Mouse (Mus musculus) heart, embryonic 11.5 days (tissue): ENCODE measurements around the gene Cd200. TPM values are rescaled to one million over a fixed set of nuclear protein-coding genes. Genes with fewer than 3 reads are reported as not detected.
A peak's percentile ranks its signal among the peaks of the same experiment; 100 is the strongest.
"Not testable (repeated sequence)": the region's sequence is repeated elsewhere in the genome, so short reads cannot be mapped to it uniquely, and the experiment has no call there.

Experiments
- ATAC-seq: fragments of 200-750 bp; cut with Nextera tagmentation; replicated peaks from 2 replicates; pipeline ENCODE4 v1.8.0; 2017; ENCODE audit warnings: moderate library complexity; ENCODE audit not compliant: insufficient number of reproducible peaks, low FRiP score, low TSS enrichment
- H3K27ac ChIP-seq: fragments of 300-500 bp; sonication (generic); 2 replicates; pipeline ENCODE4 v1.5.1; 2014; ENCODE audit warnings: mild to moderate bottlenecking, low read depth, low read length
- H3K27me3 ChIP-seq: fragments of 300-500 bp; sonication (generic); 2 replicates; pipeline ENCODE4 v1.6.1; 2014; ENCODE audit warnings: mild to moderate bottlenecking, low read length, mixed read lengths; ENCODE audit not compliant: control insufficient read depth, insufficient read depth
- H3K36me3 ChIP-seq: fragments of 300-500 bp; sonication (generic); 2 replicates; pipeline ENCODE4 v1.6.1; 2014; ENCODE audit warnings: mild to moderate bottlenecking, low read length, moderate library complexity, mixed read lengths; ENCODE audit not compliant: control insufficient read depth, insufficient read depth
- H3K4me1 ChIP-seq: fragments of 300-500 bp; sonication (generic); 2 replicates; pipeline ENCODE4 v1.6.1; 2014; ENCODE audit warnings: low read length; ENCODE audit not compliant: control insufficient read depth, insufficient read depth
- H3K4me2 ChIP-seq: fragments of 300-500 bp; sonication (generic); 2 replicates; pipeline ENCODE4 v1.6.1; 2014; ENCODE audit warnings: mild to moderate bottlenecking, moderate library complexity
- H3K4me3 ChIP-seq: fragments of 300-500 bp; sonication (generic); 2 replicates; pipeline ENCODE4 v1.5.1; 2014; ENCODE audit warnings: low read depth, low read length
- H3K9ac ChIP-seq: fragments of 300-500 bp; sonication (generic); 2 replicates; pipeline ENCODE4 v1.6.1; 2014; ENCODE audit warnings: mild to moderate bottlenecking, low read depth, low read length, moderate library complexity
- H3K9me3 ChIP-seq: fragments of 300-500 bp; sonication (generic); replicated peaks from 2 replicates; pipeline ENCODE4 v1.6.1; 2016; ENCODE audit warnings: low read length; ENCODE audit not compliant: control insufficient read depth
- WGBS: fragments of 180-500 bp; shearing (Covaris S2); extraction: QIAGEN DNeasy Blood & Tissue Kit; methylation state at CpG from one replicate; pipeline ENCODE4 v1.1.7; 2014; ENCODE audit not compliant: insufficient replicate concordance; 5-methylcytosine and 5-hydroxymethylcytosine counted together
- polyA plus RNA-seq: library from polyadenylated mRNA; unstranded; fragments of >200 nt; fragmentation: Nextera tagmentation; extraction: Ambion mirVana; gene quantifications from 2 replicates; pipeline ENCODE4 v1.2.1, GENCODE M21; 2014

Gene Cd200
- polyA plus RNA-seq, 1 experiment from 2014 or later: 9.9 TPM

DNA sequence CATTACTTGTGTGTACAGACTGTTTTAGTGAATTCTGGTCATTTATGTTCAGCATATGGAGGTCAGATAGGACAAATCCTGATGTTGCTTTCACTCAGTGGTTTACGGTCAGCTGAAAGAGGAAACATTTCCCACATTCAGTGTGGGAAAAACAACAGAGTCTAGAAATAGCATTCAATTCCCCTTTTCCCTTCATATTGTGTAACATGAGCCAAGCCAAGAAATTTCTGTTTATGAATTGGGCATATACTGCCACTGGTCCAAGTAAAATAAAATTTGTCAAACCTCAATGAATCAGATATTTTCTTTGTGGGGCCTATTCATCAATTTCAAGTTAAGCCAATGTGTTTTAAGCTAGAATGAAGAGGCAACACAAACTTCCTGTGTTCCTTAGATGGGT, 37.8 kb downstream of the Cd200 start:
- no peak overlapping the region for H3K9ac ChIP-seq
- H3K36me3 ChIP-seq: no peaks in the 10 kb centered on the region
- no peaks in the 10 kb centered on the region for H3K4me1 ChIP-seq
- no peaks in the 10 kb centered on the region for H3K9me3 ChIP-seq
- H3K27me3 ChIP-seq: no peaks in the 10 kb centered on the region
- H3K27ac ChIP-seq: no peak overlapping the region
- WGBS: 76% methylated on average over 1 of the region's 1 CpGs
- ATAC-seq: no peak
- no peak overlapping the region for H3K4me3 ChIP-seq
- H3K4me2 ChIP-seq: no peak overlapping the region

DNA sequence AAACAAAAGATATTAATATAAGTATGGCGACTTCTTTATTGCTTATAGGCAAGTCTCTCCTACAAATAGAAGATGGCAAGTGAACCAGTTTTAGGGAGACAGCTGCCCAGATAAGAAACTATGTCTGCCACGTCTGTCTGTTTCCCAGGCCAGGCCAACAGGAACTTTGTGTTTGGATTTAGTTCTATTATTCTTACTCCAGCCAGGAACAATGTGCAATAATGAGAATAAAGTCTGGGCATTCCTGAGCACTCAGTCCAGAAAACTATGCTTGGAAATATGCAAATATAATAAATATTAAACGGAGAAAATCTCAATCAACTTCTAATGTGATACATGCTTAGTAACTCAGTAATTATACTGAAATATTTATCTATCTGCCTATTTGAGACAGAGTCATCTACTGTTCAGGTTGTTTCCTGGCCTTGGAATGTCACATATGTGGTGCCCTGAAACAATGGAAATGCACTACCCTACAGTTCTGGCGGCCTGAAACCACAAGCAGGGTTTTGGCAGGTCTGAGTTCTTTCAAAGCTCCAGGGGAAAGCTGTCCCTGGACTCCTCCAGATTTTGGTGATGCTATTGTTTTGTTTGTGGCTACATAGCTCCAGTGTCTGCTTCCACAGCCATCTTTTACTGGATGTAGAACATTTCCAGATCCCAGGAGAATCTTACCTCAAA, 39.4 kb downstream of the Cd200 start:
- Histone ChIP-seq H3K27ac (no peak overlapping the region), H3K9me3 (no peaks in the 10 kb centered on the region), H3K36me3 (no peaks in the 10 kb centered on the region), H3K4me3 (no peak overlapping the region), H3K4me2 (no peak overlapping the region), H3K9ac (no peak overlapping the region), H3K27me3 (no peaks in the 10 kb centered on the region), H3K4me1 (no peaks in the 10 kb centered on the region)
- ATAC-seq: no peak
- WGBS: 56% methylated on average over 4 of the region's 4 CpGs

DNA sequence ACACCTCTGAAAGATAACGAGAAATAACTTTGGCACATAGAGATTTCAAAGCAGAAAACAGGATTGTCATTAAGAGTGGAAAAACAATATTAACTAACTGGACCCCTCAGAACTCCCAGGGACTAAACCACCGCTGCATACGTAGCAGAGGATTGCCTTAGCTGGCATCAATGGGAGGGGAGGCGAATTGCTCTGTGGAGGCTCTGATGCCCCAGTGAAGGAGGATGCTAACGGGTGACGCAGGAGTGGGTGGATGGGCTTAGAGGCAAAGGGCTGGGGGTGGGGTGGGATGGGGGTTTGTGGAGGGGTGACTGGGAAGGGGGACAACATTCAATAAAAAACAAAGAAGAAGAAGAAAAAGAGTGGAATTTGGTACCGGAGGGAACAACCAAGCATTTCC, 42.7 kb downstream of the Cd200 start:
- Histone ChIP-seq H3K36me3 (no peaks in the 10 kb centered on the region), H3K4me1 (no peaks in the 10 kb centered on the region), H3K9me3 (no peaks in the 10 kb centered on the region), H3K9ac (no peak overlapping the region), H3K27me3 (no peaks in the 10 kb centered on the region), H3K4me3 (no peak overlapping the region), H3K4me2 (no peak overlapping the region), H3K27ac (peak overlapping the region; percentile 41; the same call in 1 of the 2 replicates)
- WGBS: 59% methylated on average over 7 of the region's 7 CpGs
- ATAC-seq: no peak

DNA sequence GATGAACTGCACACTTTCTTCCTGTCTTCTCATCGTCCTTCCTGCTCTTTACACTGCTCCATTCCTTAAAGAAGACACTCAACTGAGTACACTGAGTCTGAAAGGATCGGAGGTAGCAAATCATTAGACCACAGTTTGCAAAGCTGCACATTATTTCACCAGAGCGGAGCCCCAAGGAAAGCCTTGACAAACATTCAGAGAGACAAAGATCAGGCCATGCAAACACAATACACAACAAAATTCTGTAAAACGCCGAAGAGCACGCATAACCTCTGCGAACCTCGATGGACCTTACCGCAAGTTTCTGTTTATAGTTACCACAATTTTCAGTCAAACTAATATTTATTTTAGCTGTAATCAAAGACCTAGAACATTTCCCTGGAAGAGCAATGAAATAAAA, 43.5 kb downstream of the Cd200 start:
- no peak for ATAC-seq
- Histone ChIP-seq H3K4me2 (no peak overlapping the region), H3K4me1 (no peaks in the 10 kb centered on the region), H3K36me3 (no peaks in the 10 kb centered on the region), H3K9ac (no peak overlapping the region), H3K4me3 (no peak overlapping the region), H3K9me3 (no peaks in the 10 kb centered on the region), H3K27ac (no peak overlapping the region; the same call in 1 of the 2 replicates), H3K27me3 (no peaks in the 10 kb centered on the region)
- WGBS: 85% methylated on average over 9 of the region's 9 CpGs

DNA sequence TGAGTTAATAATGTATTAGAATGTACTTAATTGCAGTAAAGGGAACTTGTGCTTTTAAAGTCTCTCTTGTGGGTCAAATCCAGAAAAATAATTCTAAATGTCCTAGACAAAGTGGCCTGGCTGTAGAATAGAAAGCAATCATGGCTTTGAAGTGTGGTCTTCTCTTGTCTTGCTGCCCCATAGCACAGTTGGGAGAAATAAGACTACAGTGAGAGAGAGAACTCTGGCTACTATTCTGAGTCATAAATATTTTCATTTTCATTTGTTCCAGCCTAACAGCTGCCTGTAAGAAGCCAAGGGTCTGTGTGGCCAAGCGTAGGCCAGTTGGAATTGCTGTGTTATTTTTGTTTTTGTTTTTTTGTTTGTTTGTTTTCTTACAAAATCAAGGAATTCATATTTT, 44.2 kb downstream of the Cd200 start:
- H3K27me3 ChIP-seq: no peaks in the 10 kb centered on the region
- no peak overlapping the region for H3K4me2 ChIP-seq
- H3K36me3 ChIP-seq: no peaks in the 10 kb centered on the region
- WGBS: 84% methylated on average over 1 of the region's 1 CpGs
- no peak overlapping the region for H3K27ac ChIP-seq
- no peak overlapping the region for H3K9ac ChIP-seq
- no peaks in the 10 kb centered on the region for H3K4me1 ChIP-seq
- ATAC-seq: no peak
- H3K4me3 ChIP-seq: no peak overlapping the region
- H3K9me3 ChIP-seq: no peaks in the 10 kb centered on the region

DNA sequence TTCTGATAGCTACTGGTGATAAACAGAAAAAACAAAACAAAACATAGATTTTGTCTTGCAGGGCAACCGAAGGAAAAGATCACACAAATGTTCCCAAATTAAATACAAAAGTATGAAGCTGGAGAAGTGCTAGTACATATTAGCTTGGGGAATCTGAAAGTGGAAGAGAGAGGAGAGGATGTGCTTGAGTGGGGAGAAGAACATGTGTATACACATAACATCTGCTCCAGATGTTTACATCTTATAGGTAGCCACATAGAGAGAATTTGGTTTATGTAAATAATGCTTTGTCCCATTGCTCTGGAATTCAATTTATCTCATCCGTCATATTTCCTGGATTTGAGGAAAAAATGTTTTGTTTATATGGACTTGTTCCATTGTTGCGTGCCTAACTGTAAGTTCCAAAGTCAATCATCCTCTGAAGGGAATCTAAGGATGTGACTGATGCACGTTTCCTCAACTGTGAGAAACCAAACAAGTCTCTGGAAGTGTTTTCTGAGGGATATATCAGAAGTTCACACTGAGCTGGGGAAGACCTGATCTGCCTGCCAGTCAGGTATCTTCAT, 45.3 kb downstream of the Cd200 start:
- Histone ChIP-seq H3K9ac (no peak overlapping the region), H3K4me2 (no peak overlapping the region), H3K4me1 (no peaks in the 10 kb centered on the region), H3K27me3 (no peaks in the 10 kb centered on the region), H3K9me3 (no peaks in the 10 kb centered on the region), H3K36me3 (no peaks in the 10 kb centered on the region), H3K4me3 (no peak overlapping the region), H3K27ac (no peak overlapping the region)
- ATAC-seq: no peak
- 64% methylated on average over 4 of the region's 4 CpGs for WGBS

DNA sequence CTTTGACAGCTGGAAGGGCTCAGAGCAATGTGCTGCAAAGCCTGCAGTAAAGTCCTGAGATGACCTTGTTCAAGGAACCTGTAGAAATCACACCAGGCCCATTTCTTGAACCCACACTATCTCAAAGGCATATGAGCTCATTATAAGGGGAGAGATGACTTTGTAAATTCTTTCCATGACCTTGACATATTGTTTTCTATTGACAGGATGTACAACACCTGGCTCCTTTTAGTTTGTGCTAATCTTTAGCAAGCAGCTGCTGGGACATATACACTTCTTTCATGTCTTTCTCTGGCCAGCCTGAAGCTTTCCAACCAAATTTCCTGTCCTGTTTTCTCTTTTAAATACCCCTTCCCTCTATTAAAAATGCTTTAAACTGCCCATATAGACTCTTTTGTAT, 47.4 kb downstream of the Cd200 start:
- H3K27me3 ChIP-seq: no peaks in the 10 kb centered on the region
- no peak overlapping the region for H3K4me3 ChIP-seq
- no peaks in the 10 kb centered on the region for H3K36me3 ChIP-seq
- no peak for ATAC-seq
- H3K9ac ChIP-seq: no peak overlapping the region
- no peak overlapping the region for H3K27ac ChIP-seq
- no peaks in the 10 kb centered on the region for H3K9me3 ChIP-seq
- no peak overlapping the region for H3K4me2 ChIP-seq
- H3K4me1 ChIP-seq: no peaks in the 10 kb centered on the region

DNA sequence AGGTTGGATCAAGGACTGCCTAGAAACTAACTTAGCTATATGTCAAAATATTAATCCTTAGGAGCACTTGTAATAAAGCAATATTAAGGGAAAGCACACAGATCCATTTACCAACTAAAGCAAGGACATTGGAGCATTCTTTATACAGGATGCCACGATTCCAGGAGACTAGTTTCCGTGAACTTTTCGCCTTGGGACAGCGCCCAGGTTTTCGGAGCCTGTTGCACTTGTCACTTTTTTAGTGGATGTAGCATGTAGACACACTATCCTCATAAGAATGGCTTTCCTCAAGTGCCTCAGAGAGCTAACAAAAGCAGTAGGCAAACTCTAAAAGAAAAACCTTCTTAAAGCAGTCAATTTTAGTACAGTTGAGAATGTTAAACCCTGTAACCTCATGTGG, 50.4 kb downstream of the Cd200 start:
- not testable (repeated sequence) for ATAC-seq, H3K9ac ChIP-seq, H3K36me3 ChIP-seq, H3K4me3 ChIP-seq, H3K27me3 ChIP-seq, H3K9me3 ChIP-seq, H3K4me2 ChIP-seq, H3K4me1 ChIP-seq, H3K27ac ChIP-seq
- 90% methylated on average over 5 of the region's 5 CpGs for WGBS

DNA sequence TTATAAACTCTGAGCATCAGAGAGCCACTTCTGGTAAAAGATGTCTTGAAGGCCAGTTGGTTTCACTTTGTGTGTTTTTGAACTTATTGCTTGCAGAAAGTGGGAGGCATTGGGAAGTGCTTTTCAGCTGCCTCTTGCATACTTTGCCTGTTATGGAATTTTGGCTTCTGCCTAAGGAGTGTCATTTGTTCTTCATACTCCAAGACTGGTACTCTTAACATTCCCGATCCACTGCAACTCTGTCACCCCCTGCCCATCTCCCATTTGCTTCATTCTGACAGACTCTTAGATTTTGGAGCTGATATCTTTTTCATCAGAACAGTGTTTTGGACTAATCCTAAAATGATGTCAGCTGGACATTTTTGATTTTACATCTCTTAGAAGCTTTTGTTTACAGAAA, 51.7 kb downstream of the Cd200 start:
- ATAC-seq: no peak
- H3K9me3 ChIP-seq: no peaks in the 10 kb centered on the region
- H3K4me1 ChIP-seq: no peaks in the 10 kb centered on the region
- H3K9ac ChIP-seq: no peak overlapping the region
- no peak overlapping the region for H3K4me3 ChIP-seq
- 84% methylated on average over 1 of the region's 1 CpGs for WGBS
- no peak overlapping the region for H3K4me2 ChIP-seq
- H3K27ac ChIP-seq: no peak overlapping the region
- no peaks in the 10 kb centered on the region for H3K36me3 ChIP-seq
- H3K27me3 ChIP-seq: no peaks in the 10 kb centered on the region
